Mouse (Mus musculus) heart, embryonic 16.5 days (tissue): ENCODE measurements around the gene Sap30. TPM values are rescaled to one million over a fixed set of nuclear protein-coding genes. Genes with fewer than 3 reads are reported as not detected.
A peak's percentile ranks its signal among the peaks of the same experiment; 100 is the strongest.
"Not testable (repeated sequence)": the region's sequence is repeated elsewhere in the genome, so short reads cannot be mapped to it uniquely, and the experiment has no call there.

Experiments
- ATAC-seq: fragments of 200-750 bp; cut with Nextera tagmentation; replicated peaks from 2 replicates; pipeline ENCODE4 v1.8.0; 2017; ENCODE audit warnings: moderate number of reproducible peaks; ENCODE audit not compliant: insufficient read depth, low FRiP score; ENCODE audit errors: extremely low read depth
- H3K27ac ChIP-seq: fragments of 300-500 bp; sonication (generic); 2 replicates; pipeline ENCODE4 v1.5.1; 2014; ENCODE audit warnings: mild to moderate bottlenecking, low read length, control low read depth, moderate library complexity
- H3K27me3 ChIP-seq: fragments of 300-500 bp; sonication (generic); 2 replicates; pipeline ENCODE4 v1.6.1; 2014; ENCODE audit warnings: low read length, mixed read lengths; ENCODE audit not compliant: control insufficient read depth, insufficient read depth
- H3K36me3 ChIP-seq: fragments of 300-500 bp; sonication (generic); 2 replicates; pipeline ENCODE4 v1.6.1; 2014; ENCODE audit not compliant: control insufficient read depth, insufficient read depth
- H3K4me1 ChIP-seq: fragments of 300-500 bp; sonication (generic); 2 replicates; pipeline ENCODE4 v1.6.1; 2014; ENCODE audit warnings: low read length, mixed read lengths; ENCODE audit not compliant: control insufficient read depth, insufficient read depth
- H3K4me2 ChIP-seq: fragments of 300-500 bp; sonication (generic); 2 replicates; pipeline ENCODE4 v1.6.1; 2014; ENCODE audit warnings: low read depth, mild to moderate bottlenecking, control low read depth, low read length
- H3K4me3 ChIP-seq: fragments of 300-500 bp; sonication (generic); 2 replicates; pipeline ENCODE4 v1.5.1; 2014; ENCODE audit warnings: mild to moderate bottlenecking, control low read depth, low read length
- H3K9ac ChIP-seq: fragments of 300-500 bp; sonication (generic); 2 replicates; pipeline ENCODE4 v1.6.1; 2014; ENCODE audit warnings: low read length, control low read depth
- H3K9me3 ChIP-seq: fragments of 300-500 bp; sonication (generic); replicated peaks from 2 replicates; pipeline ENCODE4 v1.6.1; 2016; ENCODE audit warnings: low read length; ENCODE audit not compliant: control insufficient read depth
- WGBS: fragments of 180-500 bp; shearing (Covaris S2); extraction: QIAGEN DNeasy Blood & Tissue Kit; methylation state at CpG from one replicate; pipeline ENCODE4 v1.1.7; 2014; 5-methylcytosine and 5-hydroxymethylcytosine counted together
- polyA plus RNA-seq: library from polyadenylated mRNA; unstranded; fragments of >200 nt; fragmentation: Nextera tagmentation; extraction: Ambion mirVana; gene quantifications from 2 replicates; pipeline ENCODE4 v1.2.1, GENCODE M21; 2015

Gene Sap30
- polyA plus RNA-seq, 1 experiment from 2014 or later = 44.5 TPM

DNA sequence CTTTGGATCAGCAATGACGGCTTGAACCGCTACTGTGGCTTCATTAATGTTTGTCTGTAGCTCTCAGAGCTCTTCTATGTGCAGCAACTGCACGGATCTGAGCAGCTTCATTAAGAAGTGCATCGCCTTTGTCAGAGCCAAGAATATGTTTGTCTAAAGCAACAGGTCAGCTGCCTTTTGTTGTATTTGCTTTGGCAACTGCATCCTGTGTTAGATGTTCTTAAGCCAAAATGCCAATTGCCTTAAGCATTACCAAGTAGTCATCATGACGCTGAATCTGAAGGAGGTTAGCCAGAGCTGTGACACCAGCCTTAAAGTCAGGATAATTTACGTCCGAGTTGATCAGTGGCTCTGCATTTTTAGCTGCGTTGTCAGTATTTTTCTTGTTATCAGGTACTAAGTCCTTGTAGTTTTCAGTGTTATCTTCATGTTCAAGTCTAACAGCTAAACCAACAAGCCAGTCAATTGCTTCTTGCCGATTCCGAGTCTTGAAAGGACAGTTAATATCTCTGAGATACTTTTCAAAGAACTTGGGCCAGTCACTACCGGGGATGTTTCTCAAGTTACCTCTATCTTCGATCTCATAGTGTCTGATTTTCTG lies 32.6 kb upstream of the Sap30 start:
- 62% methylated on average over 12 of the region's 12 CpGs for WGBS
- Histone ChIP-seq H3K4me3 (no peak overlapping the region), H3K36me3 (peaks cover 10% of the 10 kb centered on the region)

DNA sequence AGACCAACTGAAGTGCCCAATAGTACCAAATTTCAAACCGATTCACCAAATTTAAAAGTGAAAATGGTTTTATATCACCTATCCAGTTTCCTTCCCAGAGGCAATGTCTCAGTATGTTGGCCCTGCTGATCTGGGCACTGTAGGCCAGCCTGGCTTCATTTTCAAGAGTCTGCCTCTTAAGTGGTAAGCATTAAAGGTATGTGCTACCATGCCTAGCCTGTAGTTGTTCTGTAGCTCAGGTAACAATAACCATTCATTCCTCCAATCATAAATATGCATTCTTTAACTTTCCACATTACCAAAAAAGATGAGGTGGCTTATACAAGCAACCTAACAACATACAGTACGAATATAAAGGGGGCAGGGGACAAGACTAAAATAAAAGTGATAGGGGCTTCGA lies 30.1 kb upstream of the Sap30 start:
- no peak for ATAC-seq
- Histone ChIP-seq H3K9me3 (no peaks in the 10 kb centered on the region), H3K4me2 (no peak overlapping the region), H3K36me3 (peaks cover 10% of the 10 kb centered on the region), H3K4me3 (no peak overlapping the region), H3K9ac (no peak overlapping the region), H3K27ac (no peak overlapping the region), H3K4me1 (peaks cover 4% of the 10 kb centered on the region), H3K27me3 (no peaks in the 10 kb centered on the region)
- 83% methylated on average over 3 of the region's 3 CpGs for WGBS

More for the DNA sequence above, 32.6 kb upstream of the Sap30 start:
- H3K4me2 ChIP-seq = no peak overlapping the region
- H3K27me3 ChIP-seq = no peaks in the 10 kb centered on the region
- no peak overlapping the region for H3K27ac ChIP-seq
- H3K9ac ChIP-seq = no peak overlapping the region
- ATAC-seq = no peak
- H3K4me1 ChIP-seq = no peaks in the 10 kb centered on the region
- H3K9me3 ChIP-seq = no peaks in the 10 kb centered on the region

DNA sequence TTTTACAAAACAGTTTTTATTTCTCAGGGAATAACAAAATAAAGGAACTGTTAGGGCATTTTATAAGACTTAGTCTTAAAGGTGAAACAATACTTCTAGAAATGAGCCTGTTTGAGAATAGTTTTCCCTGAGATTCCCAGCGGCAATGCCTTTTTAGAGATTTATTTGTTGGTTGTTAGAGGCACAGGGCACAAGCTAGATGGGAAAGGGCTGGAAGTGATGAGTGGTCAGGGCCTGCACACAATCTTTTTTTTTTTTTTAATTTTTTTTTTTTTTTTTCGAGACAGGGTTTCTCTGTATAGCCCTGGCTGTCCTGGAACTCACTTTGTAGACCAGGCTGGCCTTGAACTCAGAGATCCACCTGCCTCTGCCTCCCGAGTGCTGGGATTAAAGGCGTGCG lies 29.0 kb upstream of the Sap30 start:
- not testable (repeated sequence) for H3K36me3 ChIP-seq, H3K4me2 ChIP-seq, H3K4me1 ChIP-seq, H3K9ac ChIP-seq, H3K27ac ChIP-seq, H3K4me3 ChIP-seq, H3K27me3 ChIP-seq, ATAC-seq, H3K9me3 ChIP-seq
- 96% methylated on average over 5 of the region's 5 CpGs for WGBS

DNA sequence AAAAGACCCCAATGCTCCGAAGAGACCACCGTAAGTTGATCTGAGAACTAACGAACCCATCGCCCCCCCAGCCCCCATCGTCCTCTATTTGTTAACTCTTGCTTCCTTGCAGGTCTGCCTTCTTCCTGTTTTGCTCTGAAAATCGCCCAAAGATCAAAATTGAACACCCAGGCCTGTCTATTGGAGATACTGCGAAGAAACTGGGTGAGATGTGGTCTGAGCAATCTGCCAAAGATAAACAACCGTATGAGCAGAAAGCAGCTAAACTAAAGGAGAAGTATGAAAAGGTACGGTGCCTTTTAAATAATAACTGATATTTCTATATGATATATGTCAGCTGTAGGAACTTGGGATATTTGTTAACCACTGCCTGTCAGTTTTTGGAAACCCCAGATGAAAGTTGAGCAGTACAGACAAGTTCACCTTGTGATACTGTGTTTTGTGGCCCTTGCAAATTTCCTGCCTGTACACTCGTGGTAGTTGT lies 25.6 kb upstream of the Sap30 start:
- Histone ChIP-seq H3K4me3 (peak overlapping the region; percentile 97), H3K4me2 (peak overlapping the region; percentile 58), H3K27ac (peak overlapping the region; percentile 100), H3K9ac (peak overlapping the region; percentile 100)
- H3K36me3 ChIP-seq, ATAC-seq, H3K9me3 ChIP-seq, H3K4me1 ChIP-seq, H3K27me3 ChIP-seq: not testable (repeated sequence)
- WGBS = 13% methylated on average over 9 of the region's 10 CpGs

DNA sequence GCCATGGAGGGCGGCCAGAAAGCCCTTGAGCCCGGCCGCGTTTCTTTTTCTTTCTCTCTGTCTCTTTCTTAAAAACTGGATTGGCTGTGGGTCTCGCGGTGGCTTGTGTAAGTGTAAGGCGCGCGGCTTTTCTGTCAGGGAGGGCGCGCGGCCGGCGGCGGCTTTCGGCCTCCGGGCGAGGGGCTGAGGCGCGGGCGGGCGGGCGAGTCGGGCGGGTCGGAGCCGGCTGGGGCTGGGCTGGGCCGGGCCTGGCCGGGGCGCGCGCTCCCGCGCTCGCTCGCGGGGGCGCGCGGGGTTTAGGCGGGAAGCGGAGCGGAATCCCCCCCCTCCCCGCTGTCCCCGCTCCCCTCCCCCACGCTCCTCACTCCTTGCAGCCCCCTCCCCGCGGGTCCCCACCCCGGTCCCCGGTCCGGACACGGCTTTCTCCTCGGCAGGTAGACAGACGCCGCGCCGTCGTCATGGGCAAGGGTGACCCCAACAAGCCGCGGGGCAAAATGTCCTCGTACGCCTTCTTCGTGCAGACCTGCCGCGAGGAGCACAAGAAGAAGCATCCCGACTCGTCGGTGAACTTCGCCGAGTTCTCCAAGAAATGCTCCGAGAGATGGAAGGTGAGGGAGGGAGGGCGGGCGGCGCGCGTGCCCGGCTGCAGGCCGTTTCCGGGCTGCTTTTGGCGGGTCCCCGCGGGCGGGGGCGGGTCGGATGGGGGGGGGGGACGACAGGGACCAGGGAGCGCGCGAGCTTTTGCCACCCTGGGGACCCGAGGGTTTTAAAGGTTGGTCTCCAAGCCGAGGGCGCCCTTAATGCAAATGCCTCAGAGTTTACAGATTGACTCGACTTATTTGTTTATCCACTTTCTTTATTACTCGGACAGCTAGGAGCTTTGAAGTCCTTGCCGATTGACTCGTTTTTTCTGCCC lies 24.7 kb upstream of the Sap30 start:
- Histone ChIP-seq H3K36me3 (peaks cover 7% of the 10 kb centered on the region), H3K4me1 (peaks cover 8% of the 10 kb centered on the region), H3K27me3 (no peaks in the 10 kb centered on the region), H3K4me3 (peak overlapping the region; percentile 97), H3K9me3 (no peaks in the 10 kb centered on the region), H3K9ac (peak overlapping the region; percentile 100), H3K27ac (peak overlapping the region; percentile 100), H3K4me2 (peak overlapping the region; percentile 58)
- under 1% methylated on average over 77 of the region's 96 CpGs for WGBS
- peak; percentile 49 for ATAC-seq

DNA sequence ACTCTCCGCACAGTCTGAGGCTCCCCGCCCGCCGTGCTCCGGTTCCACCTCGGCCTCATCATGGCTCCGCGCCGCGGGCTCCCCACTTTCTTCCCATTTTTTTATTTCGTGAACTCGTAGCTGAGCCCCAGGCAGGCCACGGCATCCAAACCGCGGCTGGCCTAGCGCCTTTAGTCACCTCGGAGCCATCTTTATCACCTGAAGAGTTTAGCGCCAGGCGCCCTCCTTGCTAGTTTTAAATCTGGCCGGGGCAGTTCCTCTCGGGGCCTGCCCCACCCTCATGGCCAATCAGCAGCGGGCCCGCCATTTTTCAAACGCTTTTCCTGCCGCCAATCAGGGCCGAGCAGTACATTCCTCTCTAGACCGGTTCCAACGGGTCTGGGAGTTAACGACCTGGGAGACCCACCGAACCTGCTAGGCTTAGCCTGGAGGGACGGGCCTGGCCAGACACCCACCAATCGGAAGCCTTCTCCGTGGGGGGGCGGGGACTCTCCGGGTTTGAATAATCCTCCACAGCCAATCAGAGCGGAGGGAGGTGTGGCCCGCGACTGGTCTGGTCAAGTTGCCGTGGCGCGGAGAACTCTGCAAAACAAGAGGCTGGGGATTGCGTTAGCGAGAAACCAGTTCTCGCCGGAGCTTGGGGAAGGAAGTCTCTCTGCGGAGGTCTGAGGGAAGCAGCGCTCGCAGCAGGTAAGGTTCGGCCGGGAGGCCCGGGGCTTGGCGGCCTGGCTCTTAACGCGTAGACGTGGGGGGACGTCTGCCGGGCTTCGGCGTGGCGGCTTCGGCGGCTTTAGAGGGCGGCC lies 23.9 kb upstream of the Sap30 start, which contains the start of gene Hmgb2:
Gene Hmgb2, plus strand, starts transcription at position 592 of the 803 bp plus-strand sequence.
- Histone ChIP-seq H3K4me1 (peaks cover 8% of the 10 kb centered on the region), H3K4me3 (peak within 1 kb of the TSS; percentile 97), H3K27ac (peak within 1 kb of the TSS; percentile 100), H3K9ac (peak within 1 kb of the TSS; percentile 100), H3K27me3 (no peaks in the 10 kb centered on the region), H3K9me3 (no peaks in the 10 kb centered on the region), H3K4me2 (peak within 1 kb of the TSS; percentile 81), H3K36me3 (peaks cover 7% of the 10 kb centered on the region)
- WGBS = under 1% methylated on average over 63 of the region's 63 CpGs
- peak; percentile 99 for ATAC-seq

DNA sequence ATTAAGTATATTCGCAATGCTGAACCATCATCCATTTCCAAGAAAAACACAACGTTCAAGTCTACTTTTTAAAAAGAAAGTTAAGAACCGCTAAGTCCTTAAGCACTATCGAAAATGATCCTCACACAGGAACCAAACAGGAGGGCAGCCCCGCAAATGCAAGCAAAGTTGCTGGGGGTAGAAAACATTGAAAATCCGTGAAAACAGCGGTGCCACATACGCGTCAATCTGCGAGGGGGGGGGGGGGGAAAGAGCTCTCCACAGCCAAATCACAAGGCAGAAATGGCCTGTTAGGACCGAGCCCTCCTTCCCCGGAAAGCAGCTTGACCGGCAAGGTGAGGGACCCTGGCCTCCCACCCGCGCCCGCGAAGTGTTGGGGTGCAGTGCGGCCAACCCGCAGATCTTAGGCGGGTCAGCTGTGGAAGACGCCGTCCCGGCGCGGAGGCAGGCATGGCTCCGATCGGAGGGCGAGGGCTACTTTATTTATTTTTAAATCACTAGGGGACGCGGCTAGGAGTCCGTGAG lies 23.2 kb upstream of the Sap30 start:
- Histone ChIP-seq H3K4me2 (peak overlapping the region; percentile 81), H3K36me3 (peaks cover 3% of the 10 kb centered on the region; the same call in 1 of the 2 replicates), H3K9me3 (no peaks in the 10 kb centered on the region), H3K4me1 (peaks cover 8% of the 10 kb centered on the region), H3K27me3 (no peaks in the 10 kb centered on the region), H3K27ac (peak overlapping the region; percentile 84), H3K4me3 (peak overlapping the region; percentile 97), H3K9ac (peak overlapping the region; percentile 86)
- ATAC-seq = 0 out of 2 replicates have a peak, but pooled peaks have one; percentile 1
- WGBS = 2% methylated on average over 31 of the region's 31 CpGs

DNA sequence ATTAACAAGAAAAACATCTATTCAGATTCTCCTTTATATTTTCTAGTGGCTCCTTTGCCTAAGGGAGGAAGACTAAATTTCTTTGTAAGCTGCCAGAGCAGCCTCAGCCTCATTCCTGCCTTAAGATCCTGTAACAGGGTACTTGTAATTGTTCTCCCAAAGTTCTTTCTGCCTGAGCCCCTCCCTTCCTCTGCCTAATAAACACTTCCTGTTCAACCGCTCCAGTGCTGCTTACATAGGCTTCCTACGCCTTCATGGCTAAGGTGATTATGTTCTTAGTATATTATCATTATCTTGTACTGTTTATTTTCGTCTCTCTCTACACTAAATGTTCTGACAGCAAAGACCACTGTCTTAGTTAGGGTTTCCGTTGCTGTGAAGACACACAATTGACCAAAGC lies 21.0 kb upstream of the Sap30 start:
- no peak overlapping the region for H3K4me3 ChIP-seq
- WGBS = 68% methylated on average over 4 of the region's 4 CpGs
- H3K9me3 ChIP-seq = no peaks in the 10 kb centered on the region
- H3K36me3 ChIP-seq = no peaks in the 10 kb centered on the region
- H3K4me2 ChIP-seq = no peak overlapping the region
- no peak overlapping the region for H3K27ac ChIP-seq
- no peak for ATAC-seq
- no peak overlapping the region for H3K9ac ChIP-seq
- no peaks in the 10 kb centered on the region for H3K27me3 ChIP-seq
- peaks cover 3% of the 10 kb centered on the region for H3K4me1 ChIP-seq
